Mouse (Mus musculus) erythroblast, embryonic 14.5 days (primary cell): ENCODE data around the gene Slc44a5.

ENCODE experiments used
- GATA1 ChIP-seq: IDR thresholded peaks from 2 replicates; pipeline ENCODE4 v1.6.1; 2012; ENCODE audit warnings: low read length, inconsistent platforms, mixed read lengths
- TAL1 ChIP-seq: IDR thresholded peaks from 3 replicates; pipeline ENCODE4 v1.6.1; 2012; ENCODE audit warnings: low read length, inconsistent platforms, mixed read lengths

GRCm38 (mm10) chr3:153929526-153929925 is 43.7 kb upstream of the Slc44a5 start:
- TF ChIP-seq TAL1 (no peak), GATA1 (no peak)
